Mouse (Mus musculus) forebrain, embryonic 16.5 days (tissue): ENCODE results near the gene Lysmd2. TPM values are rescaled to one million over a fixed set of nuclear protein-coding genes. Genes with fewer than 3 reads are reported as not detected.

Experiments
- ATAC-seq: fragments of 200-750 bp; cut with Nextera tagmentation; 2 replicates; pipeline ENCODE4 v1.8.0; 2017; ENCODE audit warnings: mild to moderate bottlenecking, moderate library complexity
- H3K27ac ChIP-seq: fragments of 300-500 bp; sonication (generic); 2 replicates; pipeline ENCODE4 v1.5.1; 2014; ENCODE audit warnings: low read length, control low read depth
- H3K27me3 ChIP-seq: fragments of 300-500 bp; sonication (generic); replicated peaks from 2 replicates; pipeline ENCODE4 v1.6.1; 2014; ENCODE audit warnings: low read length; ENCODE audit not compliant: control insufficient read depth, insufficient read depth
- H3K36me3 ChIP-seq: fragments of 300-500 bp; sonication (generic); 2 replicates; pipeline ENCODE4 v1.6.1; 2014; ENCODE audit not compliant: control insufficient read depth, insufficient read depth
- H3K4me1 ChIP-seq: fragments of 300-500 bp; sonication (generic); replicated peaks from 2 replicates; pipeline ENCODE4 v1.6.1; 2014; ENCODE audit warnings: low read length; ENCODE audit not compliant: control insufficient read depth, insufficient read depth
- H3K4me2 ChIP-seq: fragments of 300-500 bp; sonication (generic); 2 replicates; pipeline ENCODE4 v1.6.1; 2014; ENCODE audit warnings: mild to moderate bottlenecking, low read length, control low read depth
- H3K4me3 ChIP-seq: fragments of 300-500 bp; sonication (generic); replicated peaks from 2 replicates; pipeline ENCODE4 v1.5.1; 2014; ENCODE audit warnings: mild to moderate bottlenecking, low read length, control low read depth
- H3K9ac ChIP-seq: fragments of 300-500 bp; sonication (generic); replicated peaks from 2 replicates; pipeline ENCODE4 v1.6.1; 2014; ENCODE audit warnings: low read depth, low read length, control low read depth
- H3K9me3 ChIP-seq: fragments of 300-500 bp; sonication (generic); 2 replicates; pipeline ENCODE4 v1.6.1; 2016; ENCODE audit warnings: low read length; ENCODE audit not compliant: control insufficient read depth
- WGBS: fragments of 180-500 bp; shearing (Covaris S2); extraction: QIAGEN DNeasy Blood & Tissue Kit; methylation state at CpG from one replicate; pipeline ENCODE4 v1.1.7; 2014; 5-methylcytosine and 5-hydroxymethylcytosine counted together
- polyA plus RNA-seq: library from polyadenylated mRNA; unstranded; fragments of >200 nt; fragmentation: Nextera tagmentation; extraction: Ambion mirVana; gene quantifications from 2 replicates; pipeline ENCODE4 v1.2.1, GENCODE M21; 2015

The Lysmd2 gene
- polyA plus RNA-seq, 1 experiment from 2014 or later: 26.7 TPM

DNA sequence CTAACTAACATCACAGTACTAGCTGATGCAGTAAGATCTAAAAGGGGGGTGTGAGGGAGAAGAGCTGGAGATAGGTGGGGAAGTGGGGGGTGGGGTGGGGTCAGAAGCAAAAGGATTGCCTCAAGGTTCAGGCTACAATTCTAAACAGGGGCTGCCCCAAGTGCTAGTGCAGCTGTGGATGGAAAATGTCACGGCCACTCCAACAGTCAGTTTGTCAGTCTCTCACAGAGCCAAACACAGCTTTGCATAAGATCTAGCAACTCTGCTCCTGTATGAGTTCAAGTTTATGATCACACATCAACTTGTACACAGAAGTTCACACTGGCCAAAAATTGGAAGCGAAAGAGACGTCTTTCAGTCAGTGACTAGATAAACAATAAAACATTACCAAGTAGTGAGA is 4.1 kb upstream of the Lysmd2 start:
- no peak for ATAC-seq
- Histone ChIP-seq H3K27me3 (no peaks in the 10 kb centered on the region), H3K4me3 (no peak overlapping the region), H3K36me3 (no peaks in the 10 kb centered on the region), H3K4me2 (no peak overlapping the region), H3K9ac (no peak overlapping the region), H3K9me3 (no peaks in the 10 kb centered on the region), H3K27ac (no peak overlapping the region), H3K4me1 (peaks cover 7% of the 10 kb centered on the region)
- WGBS: 91% methylated on average over 3 of the region's 3 CpGs

DNA sequence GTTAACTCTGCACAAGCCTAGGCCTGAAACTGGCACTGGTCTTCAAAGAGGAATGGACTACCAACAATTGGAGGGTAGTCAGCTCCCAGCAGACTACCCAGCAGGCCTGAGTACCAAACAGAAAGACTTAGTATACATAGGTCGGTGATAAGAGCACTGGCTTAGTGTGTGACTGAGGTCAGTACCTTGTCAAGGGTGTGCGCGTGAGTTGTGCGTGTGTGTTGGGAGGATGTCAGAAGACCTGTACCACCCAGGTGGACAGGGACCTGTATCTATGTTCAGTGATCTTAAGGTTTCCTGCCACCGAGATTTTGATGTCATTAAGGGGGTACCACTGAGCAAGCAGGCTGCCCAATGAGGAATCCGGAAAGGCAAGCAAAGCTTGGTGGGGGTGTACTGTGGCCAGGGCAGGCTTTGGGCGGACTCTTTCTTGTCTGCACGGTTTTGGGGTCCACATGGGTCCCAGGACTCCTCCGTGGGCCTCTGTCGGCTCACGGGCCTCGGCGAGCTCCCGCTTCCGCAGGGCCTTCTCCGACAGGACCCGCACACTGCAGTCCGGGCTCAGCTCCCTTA is 472 bp upstream of the Lysmd2 start:
- H3K4me3 ChIP-seq: peak overlapping the region; percentile 76
- WGBS: 13% methylated on average over 18 of the region's 18 CpGs
- no peak; the same call in 1 of the 2 replicates for ATAC-seq
- H3K9ac ChIP-seq: peak overlapping the region; percentile 91
- no peaks in the 10 kb centered on the region for H3K27me3 ChIP-seq
- H3K9me3 ChIP-seq: no peaks in the 10 kb centered on the region
- peak overlapping the region; percentile 88 for H3K27ac ChIP-seq
- no peaks in the 10 kb centered on the region for H3K36me3 ChIP-seq
- H3K4me2 ChIP-seq: peak overlapping the region; percentile 76
- peaks cover 10% of the 10 kb centered on the region for H3K4me1 ChIP-seq

DNA sequence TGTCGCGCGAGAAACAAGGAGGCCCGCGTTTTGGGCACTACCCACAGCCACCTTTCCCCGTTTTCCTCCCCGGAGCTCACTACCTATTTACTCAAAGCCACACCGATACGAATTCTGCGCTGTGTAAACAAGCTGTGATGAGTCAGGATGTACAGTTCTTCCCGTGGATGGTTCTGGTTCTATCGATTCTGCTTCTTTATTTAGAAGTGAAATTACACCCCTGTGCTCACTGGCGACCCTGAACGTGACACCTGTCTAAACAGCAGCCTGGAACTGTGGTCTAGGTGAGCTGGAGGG is 715 bp downstream of the Lysmd2 start:
- ATAC-seq: no peak
- Histone ChIP-seq H3K27me3 (no peaks in the 10 kb centered on the region), H3K9ac (peak overlapping the region; percentile 91), H3K4me2 (peak overlapping the region; percentile 76), H3K4me1 (peaks cover 10% of the 10 kb centered on the region), H3K27ac (peak overlapping the region; percentile 88), H3K36me3 (no peaks in the 10 kb centered on the region), H3K4me3 (peak overlapping the region; percentile 76), H3K9me3 (no peaks in the 10 kb centered on the region)
- WGBS: 1% methylated on average over 14 of the region's 14 CpGs

DNA sequence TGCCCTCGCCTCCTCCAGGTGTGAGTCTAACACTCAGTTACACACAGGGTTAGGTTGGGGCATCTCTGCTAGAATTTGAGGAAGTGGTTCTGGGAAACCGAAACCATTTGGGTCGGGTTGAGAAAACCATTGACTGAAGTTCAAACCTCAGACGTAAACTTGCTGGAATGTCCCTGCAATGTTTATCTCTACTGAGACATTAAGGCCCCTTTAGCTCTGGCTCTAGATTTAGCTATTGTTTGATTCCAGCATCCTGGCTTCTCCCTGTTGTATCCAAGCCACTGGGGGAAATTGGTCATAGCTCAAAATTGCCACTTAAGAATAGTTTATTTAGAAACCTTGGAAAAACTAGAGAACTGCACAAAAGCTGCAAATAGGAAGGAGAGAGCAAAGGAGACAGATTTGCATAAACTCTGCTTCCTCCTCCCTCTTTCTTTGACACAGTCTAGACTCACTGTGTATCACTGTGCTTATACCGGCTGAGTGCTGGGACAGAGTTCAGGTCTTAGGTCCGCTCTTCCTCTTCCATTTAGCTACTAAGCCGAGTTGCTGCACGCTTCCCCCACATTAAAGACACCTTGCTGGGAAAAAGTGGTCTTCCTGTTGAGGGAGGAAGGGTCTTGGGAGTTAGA is 5.4 kb downstream of the Lysmd2 start:
- H3K27ac ChIP-seq: no peak overlapping the region
- 83% methylated on average over 8 of the region's 8 CpGs for WGBS
- no peak overlapping the region for H3K4me3 ChIP-seq
- no peaks in the 10 kb centered on the region for H3K36me3 ChIP-seq
- no peak for ATAC-seq
- no peak overlapping the region for H3K4me2 ChIP-seq
- H3K4me1 ChIP-seq: peaks cover 5% of the 10 kb centered on the region; the same call in 1 of the 2 replicates
- no peaks in the 10 kb centered on the region for H3K27me3 ChIP-seq
- no peak overlapping the region for H3K9ac ChIP-seq
- H3K9me3 ChIP-seq: no peaks in the 10 kb centered on the region

DNA sequence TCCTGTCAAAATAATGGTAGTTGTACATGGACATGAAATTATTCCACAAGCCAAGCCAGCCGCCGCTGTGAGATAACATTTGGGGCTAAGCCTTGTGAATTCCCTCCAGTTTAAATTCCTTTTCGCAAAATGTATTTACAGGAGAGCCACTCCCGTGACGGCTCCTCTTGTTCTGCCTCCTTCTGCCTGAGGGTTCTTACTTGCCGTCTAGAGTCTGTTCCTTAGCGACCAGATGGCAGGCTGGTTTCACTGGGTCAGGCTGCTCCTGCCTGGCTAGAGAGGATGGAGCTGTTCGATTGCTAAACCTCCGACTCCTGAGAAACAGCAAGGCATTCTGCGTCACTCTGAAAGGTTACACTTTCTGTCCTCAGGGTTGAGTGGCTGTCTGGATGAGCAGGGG is 6.6 kb downstream of the Lysmd2 start:
- Histone ChIP-seq H3K4me1 (no peaks in the 10 kb centered on the region), H3K4me2 (no peak overlapping the region), H3K27ac (no peak overlapping the region), H3K9ac (no peak overlapping the region), H3K27me3 (no peaks in the 10 kb centered on the region), H3K9me3 (no peaks in the 10 kb centered on the region), H3K36me3 (no peaks in the 10 kb centered on the region), H3K4me3 (no peak overlapping the region)
- ATAC-seq: no peak
- 54% methylated on average over 10 of the region's 10 CpGs for WGBS

DNA sequence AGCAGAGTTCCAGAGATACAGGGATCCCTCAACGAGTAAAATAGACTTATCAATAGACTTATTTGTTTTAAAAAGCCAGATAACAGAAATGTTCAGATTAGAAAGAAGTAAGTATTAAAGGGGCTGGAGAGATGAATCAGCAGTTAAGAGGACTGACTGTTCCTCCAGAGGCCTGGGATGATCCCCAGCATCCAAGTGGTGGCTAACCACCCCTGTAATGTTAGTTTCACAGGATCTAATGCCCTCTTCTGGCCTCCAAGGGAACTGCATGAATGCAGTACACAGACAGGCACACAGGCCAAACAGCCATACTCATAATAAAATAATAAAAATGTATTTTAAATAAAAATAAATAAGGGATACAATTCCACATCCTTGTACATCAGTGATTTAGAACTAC is 7.4 kb downstream of the Lysmd2 start:
- Histone ChIP-seq H3K4me1 (no peaks in the 10 kb centered on the region), H3K9me3 (no peaks in the 10 kb centered on the region), H3K36me3 (0 out of 2 replicates have a peak, but pooled peaks cover under 1% of the 10 kb centered on the region), H3K9ac (no peak overlapping the region), H3K27me3 (no peaks in the 10 kb centered on the region), H3K4me2 (no peak overlapping the region), H3K27ac (no peak overlapping the region), H3K4me3 (no peak overlapping the region)
- WGBS: 24% methylated on average over 1 of the region's 1 CpGs
- ATAC-seq: no peak

DNA sequence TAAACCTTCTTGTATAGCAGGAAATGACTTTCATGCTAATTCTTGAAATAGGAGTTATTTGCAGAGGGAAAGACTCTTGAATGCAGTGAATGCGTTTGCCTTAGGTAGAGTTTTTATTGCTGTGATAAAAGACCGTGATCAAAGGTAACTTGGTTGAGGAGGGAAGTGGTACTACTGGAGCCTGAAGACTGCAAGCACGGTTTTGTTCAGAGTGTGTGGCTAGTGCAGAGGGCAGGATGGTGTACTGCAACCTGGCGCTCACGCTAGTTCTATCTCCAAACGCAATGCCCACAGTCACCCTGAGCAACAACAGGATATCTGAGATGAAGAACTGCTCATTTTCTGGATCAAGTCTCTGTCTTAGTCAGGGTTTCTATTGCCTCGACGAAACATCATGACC is 8.1 kb downstream of the Lysmd2 start:
- Histone ChIP-seq H3K27me3 (no peaks in the 10 kb centered on the region), H3K36me3 (0 out of 2 replicates have a peak, but pooled peaks cover 3% of the 10 kb centered on the region), H3K9me3 (no peaks in the 10 kb centered on the region), H3K27ac (no peak overlapping the region), H3K4me3 (no peak overlapping the region), H3K4me2 (no peak overlapping the region), H3K4me1 (no peaks in the 10 kb centered on the region), H3K9ac (no peak overlapping the region)
- ATAC-seq: no peak
- 96% methylated on average over 8 of the region's 8 CpGs for WGBS

DNA sequence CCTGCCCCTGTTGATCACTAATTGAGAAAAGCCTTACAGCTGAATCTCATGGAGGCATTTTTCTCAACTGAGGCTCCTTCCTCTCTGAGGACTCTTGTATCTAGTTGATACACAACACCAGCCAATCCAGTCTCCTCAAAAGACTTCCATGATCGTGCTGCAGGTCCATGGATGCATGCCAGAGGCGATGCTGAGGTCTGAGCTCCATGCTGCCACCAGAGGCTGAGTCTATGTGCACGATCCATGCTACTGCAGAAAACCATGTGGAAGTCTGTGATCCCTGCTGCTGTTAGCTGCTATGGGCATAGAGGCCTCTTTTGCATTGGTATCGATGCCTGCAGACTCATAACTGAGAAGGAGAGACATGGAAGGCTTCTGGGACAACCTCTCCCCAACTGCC is 8.7 kb downstream of the Lysmd2 start:
- no peak for ATAC-seq
- WGBS: 76% methylated on average over 4 of the region's 4 CpGs
- no peaks in the 10 kb centered on the region for H3K27me3 ChIP-seq
- H3K9me3 ChIP-seq: no peaks in the 10 kb centered on the region
- no peak overlapping the region for H3K4me2 ChIP-seq
- no peak overlapping the region for H3K4me3 ChIP-seq
- no peaks in the 10 kb centered on the region for H3K4me1 ChIP-seq
- 0 out of 2 replicates have a peak, but pooled peaks cover 3% of the 10 kb centered on the region for H3K36me3 ChIP-seq
- no peak overlapping the region for H3K9ac ChIP-seq
- no peak overlapping the region for H3K27ac ChIP-seq

DNA sequence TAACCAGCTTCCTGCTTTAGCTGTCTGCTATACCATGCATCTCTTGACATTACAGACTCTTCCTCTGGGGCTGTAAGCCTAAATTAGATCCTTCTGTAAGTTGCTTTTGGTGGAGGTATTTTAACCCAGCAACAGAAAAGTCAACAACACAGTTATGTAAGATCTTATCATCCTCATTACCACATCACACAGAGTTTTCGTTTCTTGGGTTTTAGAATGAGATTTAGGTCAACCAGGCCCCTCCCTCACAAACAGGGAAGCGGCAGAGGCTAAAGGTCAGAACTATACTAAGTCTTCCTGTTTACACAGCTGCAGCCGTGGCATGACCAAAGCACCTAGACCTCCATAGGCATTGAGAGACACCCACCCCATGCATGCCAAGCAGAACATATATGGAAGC is 19.9 kb downstream of the Lysmd2 start:
- ATAC-seq: no peak
- no peaks in the 10 kb centered on the region for H3K27me3 ChIP-seq
- no peak overlapping the region for H3K4me2 ChIP-seq
- H3K27ac ChIP-seq: no peak overlapping the region
- no peak overlapping the region for H3K9ac ChIP-seq
- H3K9me3 ChIP-seq: peaks cover 2% of the 10 kb centered on the region
- H3K4me3 ChIP-seq: no peak overlapping the region
- WGBS: 85% methylated on average over 3 of the region's 3 CpGs
- H3K4me1 ChIP-seq: no peaks in the 10 kb centered on the region
- H3K36me3 ChIP-seq: peaks cover 38% of the 10 kb centered on the region
